Mouse (Mus musculus) lung, adult 18-20 months (tissue): ENCODE measurements around the gene Hebp1.

ENCODE experiments used
- DNase-seq, 2 experiments: peaks; one replicate each; pipeline ENCODE4 v3.0.0; 2022; ENCODE audit warnings: mixed read lengths in 2 of 2

Gene Hebp1

GRCm38 (mm10) chr6:135197921-135198532 lies at the start of gene Hebp1, which contains the start of gene Fam234b:
Gene Hebp1 (minus strand): TSS chr6:135198022.
Gene Fam234b (plus strand): TSS chr6:135197977.
- peak; percentile 83 to 89 for DNase-seq

GRCm38 (mm10) chr6:135245586-135245985 lies 47.8 kb upstream of the Hebp1 start:
- DNase-seq = no peak

GRCm38 (mm10) chr6:135240361-135240760 lies 42.5 kb upstream of the Hebp1 start:
- DNase-seq = no peak

GRCm38 (mm10) chr6:135238211-135238610 lies 40.4 kb upstream of the Hebp1 start:
- no peak for DNase-seq

GRCm38 (mm10) chr6:135237326-135237725 lies 39.5 kb upstream of the Hebp1 start:
- peak; percentile 23 to 27 for DNase-seq

GRCm38 (mm10) chr6:135236576-135236975 lies 38.8 kb upstream of the Hebp1 start:
- no peak for DNase-seq

- DNase-seq = no peak
Measured at GRCm38 (mm10) chr6:135235742-135236141, 37.9 kb upstream of the Hebp1 start.

- DNase-seq = no peak
Measured at GRCm38 (mm10) chr6:135232443-135233182, 34.8 kb upstream of the Hebp1 start.

GRCm38 (mm10) chr6:135230586-135230985 lies 32.8 kb upstream of the Hebp1 start:
- no peak for DNase-seq

GRCm38 (mm10) chr6:135228465-135228941 lies 30.7 kb upstream of the Hebp1 start:
- peak; percentile 11 to 17 for DNase-seq

- DNase-seq = no peak
Measured at GRCm38 (mm10) chr6:135223786-135224416, 26.1 kb upstream of the Hebp1 start.

GRCm38 (mm10) chr6:135219916-135220315 lies 22.1 kb upstream of the Hebp1 start:
- no peak for DNase-seq

- DNase-seq = no peak
Measured at GRCm38 (mm10) chr6:135218330-135218729, 20.5 kb upstream of the Hebp1 start.

GRCm38 (mm10) chr6:135212666-135213065 lies 14.8 kb upstream of the Hebp1 start:
- no peak for DNase-seq

- no peak for DNase-seq
Measured at GRCm38 (mm10) chr6:135211169-135211568, 13.3 kb upstream of the Hebp1 start.

- no peak for DNase-seq
Measured at GRCm38 (mm10) chr6:135206909-135207308, 9.1 kb upstream of the Hebp1 start.

- DNase-seq = no peak
Measured at GRCm38 (mm10) chr6:135205802-135206201, 8.0 kb upstream of the Hebp1 start.

GRCm38 (mm10) chr6:135204869-135205268 lies 7.0 kb upstream of the Hebp1 start:
- DNase-seq = no peak

GRCm38 (mm10) chr6:135203737-135204136 lies 5.9 kb upstream of the Hebp1 start:
- DNase-seq = no peak

GRCm38 (mm10) chr6:135202668-135203067 lies 4.8 kb upstream of the Hebp1 start:
- DNase-seq = no peak

GRCm38 (mm10) chr6:135200122-135200957 lies 2.5 kb upstream of the Hebp1 start:
- DNase-seq = peak in 1 of 2 experiments; percentile 33

GRCm38 (mm10) chr6:135198726-135199125 lies 904 bp upstream of the Hebp1 start:
- DNase-seq = no peak

- no peak for DNase-seq
Measured at GRCm38 (mm10) chr6:135197446-135197845, 376 bp downstream of the Hebp1 start.
